Mouse (Mus musculus): ENCODE data around the gene Tead1. TPM values are rescaled to one million over a fixed set of nuclear protein-coding genes. Genes with fewer than 3 reads are reported as not detected.

The Tead1 gene
- polyA plus RNA-seq, 1 experiment from 2014 or later = 2.1 TPM

DNA sequence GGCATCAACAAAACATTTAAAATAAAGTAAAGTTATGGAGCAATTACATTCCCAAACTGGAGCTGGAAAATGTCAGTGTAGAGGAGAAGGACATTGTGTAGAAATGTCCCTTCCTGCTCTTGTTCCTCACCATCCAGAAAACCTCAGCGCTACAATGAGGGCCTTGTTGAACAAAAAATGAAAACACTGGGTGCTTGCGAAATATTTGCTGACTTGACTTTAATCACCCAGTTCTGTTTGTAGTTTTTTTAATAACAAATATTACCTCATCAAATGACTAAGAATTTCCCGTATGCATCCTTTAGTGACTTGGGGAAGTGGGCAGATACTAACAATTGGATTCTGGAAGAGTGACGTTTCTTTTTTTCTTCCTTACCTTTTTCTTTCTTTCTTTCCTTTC is 31.7 kb upstream of the Tead1 start:
- 73% methylated on average over 4 of the region's 4 CpGs for WGBS (ENCODE audit: insufficient replicate concordance)
- no peaks in the 10 kb centered on the region for H3K36me3 ChIP-seq (replicated peaks; ENCODE audit: insufficient read depth, low read length)
- no peak for TF ChIP-seq CTCF (IDR thresholded peaks at IDR 0.05; ENCODE audit: low read depth)
- TF ChIP-seq EP300 (IDR thresholded peaks at IDR 0.05; ENCODE audit: low read depth) = no peak
- no peak overlapping the region for H3K9ac ChIP-seq (replicated peaks)
- no peak overlapping the region for H3K4me2 ChIP-seq (ENCODE audit: low read depth, low read length)
- no peaks in the 10 kb centered on the region for H3K9me3 ChIP-seq (ENCODE audit: low read length)
- no peak for DNase-seq
- H3K27me3 ChIP-seq (ENCODE audit: insufficient read depth, low read length) = no peaks in the 10 kb centered on the region
- H3K4me3 ChIP-seq (ENCODE audit: low read depth, low read length) = no peak overlapping the region
- no peaks in the 10 kb centered on the region for H3K4me1 ChIP-seq (ENCODE audit: insufficient read depth)
- H3K27ac ChIP-seq (ENCODE audit: low read depth) = no peak overlapping the region
- ATAC-seq = no peak

DNA sequence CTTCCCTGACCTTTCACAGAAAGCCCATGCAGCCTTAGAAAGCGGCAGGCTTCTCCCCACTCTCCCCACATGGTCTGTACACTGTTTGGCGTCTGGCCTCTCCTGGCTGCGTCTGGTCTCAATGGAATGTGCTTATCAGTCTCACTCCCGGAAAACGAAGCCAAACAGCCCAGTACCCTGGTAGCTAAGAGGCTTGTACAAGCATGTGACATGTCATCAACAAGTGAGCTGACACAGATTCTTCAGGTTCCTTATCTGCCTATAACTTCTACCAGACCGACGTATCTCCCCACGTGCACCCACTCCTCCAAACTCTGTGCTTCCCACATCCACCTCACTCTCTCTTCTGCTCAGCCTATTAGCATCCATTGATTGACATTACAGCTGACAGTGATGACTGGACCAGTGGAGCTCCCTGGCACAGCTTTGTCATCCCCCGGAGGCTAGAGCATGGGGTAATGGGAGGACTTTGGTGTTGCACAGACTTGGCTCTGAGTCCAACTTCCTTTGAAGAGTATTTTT is 22.9 kb upstream of the Tead1 start:
- Histone ChIP-seq H3K4me3 (ENCODE audit: low read depth, low read length) (no peak overlapping the region), H3K9me3 (ENCODE audit: low read length) (no peaks in the 10 kb centered on the region), H3K9ac (replicated peaks) (no peak overlapping the region), H3K4me1 (ENCODE audit: insufficient read depth) (no peaks in the 10 kb centered on the region), H3K36me3 (replicated peaks; ENCODE audit: insufficient read depth, low read length) (no peaks in the 10 kb centered on the region), H3K4me2 (ENCODE audit: low read depth, low read length) (no peak overlapping the region), H3K27me3 (ENCODE audit: insufficient read depth, low read length) (no peaks in the 10 kb centered on the region), H3K27ac (ENCODE audit: low read depth) (no peak overlapping the region)
- TF ChIP-seq EP300 (IDR thresholded peaks at IDR 0.05; ENCODE audit: low read depth) (no peak), CTCF (IDR thresholded peaks at IDR 0.05; ENCODE audit: low read depth) (no peak)
- DNase-seq (peak; percentile 21), ATAC-seq (peak; percentile 55; the same call in 1 of the 2 replicates)
- WGBS (ENCODE audit: insufficient replicate concordance) = 21% methylated on average over 9 of the region's 9 CpGs

DNA sequence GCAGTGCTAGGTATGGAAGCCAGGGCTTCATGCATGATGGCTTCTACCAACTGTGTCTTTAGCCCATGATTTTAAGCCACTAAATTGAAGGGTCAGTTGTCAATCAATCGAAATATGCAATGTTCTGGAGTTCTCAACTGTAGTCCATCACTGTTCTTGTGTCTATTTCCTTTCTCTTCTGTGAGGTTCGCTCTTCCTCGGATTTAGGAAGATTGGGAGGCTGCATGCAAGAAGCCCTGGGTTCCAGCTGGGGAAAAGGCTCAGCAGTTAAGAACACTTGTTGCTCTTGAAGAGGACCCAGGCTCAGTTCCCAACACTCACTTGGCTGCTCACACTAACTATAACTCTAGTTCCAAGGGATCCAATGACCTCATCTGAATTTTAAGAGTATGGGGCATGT is 20.2 kb upstream of the Tead1 start:
- no peak overlapping the region for H3K4me2 ChIP-seq (ENCODE audit: low read depth, low read length)
- no peak overlapping the region for H3K4me3 ChIP-seq (ENCODE audit: low read depth, low read length)
- H3K9me3 ChIP-seq (ENCODE audit: low read length) = no peaks in the 10 kb centered on the region
- no peak overlapping the region for H3K27ac ChIP-seq (ENCODE audit: low read depth)
- 58% methylated on average over 3 of the region's 3 CpGs for WGBS (ENCODE audit: insufficient replicate concordance)
- H3K9ac ChIP-seq (replicated peaks) = no peak overlapping the region
- 0 out of 2 replicates have a peak, but pooled peaks cover 6% of the 10 kb centered on the region for H3K4me1 ChIP-seq (ENCODE audit: insufficient read depth)
- no peaks in the 10 kb centered on the region for H3K27me3 ChIP-seq (ENCODE audit: insufficient read depth, low read length)
- TF ChIP-seq CTCF (IDR thresholded peaks at IDR 0.05; ENCODE audit: low read depth) = no peak
- DNase-seq (no peak), ATAC-seq (no peak)
- H3K36me3 ChIP-seq (replicated peaks; ENCODE audit: insufficient read depth, low read length) = no peaks in the 10 kb centered on the region

DNA sequence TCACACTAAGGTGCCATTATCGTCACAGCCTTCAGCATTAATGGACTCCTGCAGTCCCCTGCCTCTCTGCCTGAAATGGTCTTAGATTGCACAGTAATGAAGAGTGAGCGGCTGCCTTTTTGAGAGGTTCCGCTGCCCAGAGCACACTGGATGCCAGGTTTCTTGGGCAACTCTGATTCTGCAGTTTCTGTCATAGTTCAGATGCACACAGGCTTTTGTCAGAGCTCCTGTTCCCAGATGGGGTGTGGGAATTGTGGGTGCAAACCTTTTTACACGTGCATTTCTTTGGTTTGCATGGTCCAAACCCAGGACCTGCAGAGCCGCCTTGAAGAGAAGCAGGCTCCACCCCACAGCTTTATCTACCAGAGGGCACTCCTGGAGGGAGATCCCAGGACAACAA is 19.3 kb upstream of the Tead1 start:
- no peaks in the 10 kb centered on the region for H3K36me3 ChIP-seq (replicated peaks; ENCODE audit: insufficient read depth, low read length)
- WGBS (ENCODE audit: insufficient replicate concordance) = 58% methylated on average over 5 of the region's 5 CpGs
- DNase-seq = no peak
- TF ChIP-seq EP300 (IDR thresholded peaks at IDR 0.05; ENCODE audit: low read depth) (no peak), CTCF (IDR thresholded peaks at IDR 0.05; ENCODE audit: low read depth) (no peak)
- H3K4me2 ChIP-seq (ENCODE audit: low read depth, low read length) = no peak overlapping the region
- H3K9me3 ChIP-seq (ENCODE audit: low read length) = no peaks in the 10 kb centered on the region
- no peak overlapping the region for H3K9ac ChIP-seq (replicated peaks)
- no peaks in the 10 kb centered on the region for H3K27me3 ChIP-seq (ENCODE audit: insufficient read depth, low read length)
- no peak for ATAC-seq
- H3K4me3 ChIP-seq (ENCODE audit: low read depth, low read length) = no peak overlapping the region
- no peak overlapping the region for H3K27ac ChIP-seq (ENCODE audit: low read depth)
- H3K4me1 ChIP-seq (ENCODE audit: insufficient read depth) = 0 out of 2 replicates have a peak, but pooled peaks cover 6% of the 10 kb centered on the region

DNA sequence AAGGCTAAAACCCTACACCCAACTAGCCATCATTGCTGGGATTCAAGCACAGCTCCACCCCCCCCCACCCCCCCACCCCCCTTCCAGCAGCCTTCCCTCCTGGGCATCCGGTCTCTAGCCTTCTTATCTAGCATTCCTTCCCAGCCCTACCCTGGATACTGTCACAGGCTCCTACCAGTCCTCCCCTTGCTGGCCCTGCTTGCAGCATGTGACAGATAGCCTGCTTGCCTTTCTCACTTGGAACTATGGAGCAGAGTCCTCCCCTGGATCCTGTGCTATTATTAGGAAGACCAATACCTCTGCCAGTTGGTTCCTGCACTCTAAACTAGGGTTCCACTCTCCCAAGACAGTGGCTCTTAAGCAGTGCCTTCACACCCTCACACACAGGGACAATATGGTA is 18.8 kb upstream of the Tead1 start:
- Histone ChIP-seq H3K27ac (ENCODE audit: low read depth) (no peak overlapping the region), H3K9me3 (ENCODE audit: low read length) (no peaks in the 10 kb centered on the region), H3K36me3 (replicated peaks; ENCODE audit: insufficient read depth, low read length) (no peaks in the 10 kb centered on the region), H3K4me3 (ENCODE audit: low read depth, low read length) (no peak overlapping the region), H3K27me3 (ENCODE audit: insufficient read depth, low read length) (no peaks in the 10 kb centered on the region), H3K4me1 (ENCODE audit: insufficient read depth) (0 out of 2 replicates have a peak, but pooled peaks cover 6% of the 10 kb centered on the region), H3K9ac (replicated peaks) (no peak overlapping the region), H3K4me2 (ENCODE audit: low read depth, low read length) (no peak overlapping the region)
- 36% methylated on average over 1 of the region's 1 CpGs for WGBS (ENCODE audit: insufficient replicate concordance)
- peak; percentile 15 for DNase-seq
- TF ChIP-seq CTCF (IDR thresholded peaks at IDR 0.05; ENCODE audit: low read depth) = no peak
- no peak for TF ChIP-seq EP300 (IDR thresholded peaks at IDR 0.05; ENCODE audit: low read depth)
- ATAC-seq = no peak

DNA sequence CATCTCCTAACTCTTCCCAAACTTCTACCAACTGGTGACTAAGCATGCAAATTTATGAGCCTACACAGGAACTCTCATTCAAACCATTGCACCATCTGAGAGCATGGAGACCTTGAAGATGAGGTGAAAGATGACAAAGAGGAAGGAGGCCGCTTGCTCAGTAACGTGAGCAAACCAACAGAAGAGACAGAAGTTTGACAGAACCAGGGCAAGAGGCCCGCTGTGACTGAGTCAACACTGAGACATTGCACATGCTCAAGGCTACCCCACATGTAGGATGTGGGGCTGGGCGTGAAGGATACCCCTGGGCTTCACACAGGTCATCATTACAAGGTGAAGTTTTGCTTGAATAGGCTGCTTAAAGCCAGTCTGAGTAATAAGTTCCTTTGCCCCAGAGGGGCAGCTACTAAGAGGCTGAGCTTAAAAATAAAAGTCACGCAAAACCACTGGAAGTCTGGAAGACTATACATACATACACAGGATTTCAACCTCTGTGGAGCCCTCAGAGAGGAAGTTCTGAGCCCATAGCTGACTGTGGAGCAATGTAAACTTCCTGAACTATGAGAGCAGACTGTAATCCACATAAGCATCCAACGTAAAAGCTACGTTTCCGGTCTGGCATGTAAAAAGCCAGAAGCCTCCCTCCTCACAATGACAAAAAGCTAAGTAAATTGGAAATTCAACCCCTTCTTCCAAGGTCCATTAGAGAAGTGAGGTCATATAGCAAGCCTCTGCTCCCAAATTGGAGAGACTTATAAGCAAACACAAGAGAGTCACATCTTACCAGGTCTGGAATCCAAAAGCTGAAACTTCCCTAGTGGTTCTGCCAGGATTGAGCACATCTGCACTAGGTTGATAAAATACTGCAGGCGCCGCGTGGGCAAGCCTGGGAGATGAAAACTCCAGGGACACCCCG is 16.5 kb upstream of the Tead1 start:
- Histone ChIP-seq H3K9me3 (ENCODE audit: low read length) (no peaks in the 10 kb centered on the region), H3K4me1 (ENCODE audit: insufficient read depth) (0 out of 2 replicates have a peak, but pooled peaks cover 6% of the 10 kb centered on the region), H3K36me3 (replicated peaks; ENCODE audit: insufficient read depth, low read length) (no peaks in the 10 kb centered on the region), H3K9ac (replicated peaks) (no peak overlapping the region), H3K27me3 (ENCODE audit: insufficient read depth, low read length) (no peaks in the 10 kb centered on the region), H3K4me3 (ENCODE audit: low read depth, low read length) (no peak overlapping the region), H3K27ac (ENCODE audit: low read depth) (0 out of 2 replicates have a peak overlapping the region, but pooled peaks have one; percentile 16), H3K4me2 (ENCODE audit: low read depth, low read length) (no peak overlapping the region)
- TF ChIP-seq EP300 (IDR thresholded peaks at IDR 0.05; ENCODE audit: low read depth) (no peak), CTCF (IDR thresholded peaks at IDR 0.05; ENCODE audit: low read depth) (no peak)
- DNase-seq (no peak), ATAC-seq (no peak)
- WGBS (ENCODE audit: insufficient replicate concordance) = 46% methylated on average over 12 of the region's 12 CpGs

Data from liver, postnatal 0 days (tissue).